ENCODE assay signal across 16 mouse cellular contexts in genomic region chr2:170188721-170189120, GRCm38 (mm10).
"Had no signal": no experiment of that assay in that cellular context is flagged by ENCODE, and none has a peak within 500 bp of the region (broad histone marks: within the 10 kb centered on the region; RNA-seq: fewer than 3 reads in every experiment).

No protein-coding gene starts in this region.

- H3K36me3 ChIP-seq: limb, embryonic 12.5 days; limb, embryonic 15.5 days; midbrain, embryonic 10.5 days; midbrain, embryonic 13.5 days; neural tube, embryonic 13.5 days had no signal

- H3K9me3 ChIP-seq: limb, embryonic 12.5 days; limb, embryonic 15.5 days; midbrain, embryonic 10.5 days; midbrain, embryonic 13.5 days; neural tube, embryonic 13.5 days had no signal

- H3K4me3 ChIP-seq: limb, embryonic 12.5 days; limb, embryonic 15.5 days; midbrain, embryonic 10.5 days; midbrain, embryonic 13.5 days; myocyte; neural tube, embryonic 13.5 days had no signal

- H3K9ac ChIP-seq: limb, embryonic 12.5 days; limb, embryonic 15.5 days; liver, embryonic 14.5 days; liver, postnatal 0 days; lung, embryonic 14.5 days; midbrain, embryonic 13.5 days; neural tube, embryonic 13.5 days had no signal

- ATAC-seq: liver, postnatal 0 days; lung, postnatal 0 days; midbrain, embryonic 13.5 days; midbrain, embryonic 16.5 days had no signal

- DNase-seq: left cerebral cortex, postnatal 4 days; liver, postnatal 0 days; lung, embryonic 14.5 days; thymus, adult 18-20 months; thymus, postnatal 36 days had no signal

- H3K27ac ChIP-seq: limb, embryonic 12.5 days; limb, embryonic 15.5 days; liver, embryonic 14.5 days; macrophage; midbrain, embryonic 10.5 days; midbrain, embryonic 13.5 days; neural tube, embryonic 13.5 days had no signal

- H3K27me3 ChIP-seq: limb, embryonic 12.5 days; limb, embryonic 15.5 days; midbrain, embryonic 13.5 days; neural tube, embryonic 13.5 days had no signal

- H3K4me2 ChIP-seq: limb, embryonic 12.5 days; limb, embryonic 15.5 days; liver, embryonic 11.5 days; lung, embryonic 14.5 days; midbrain, embryonic 13.5 days; neural tube, embryonic 13.5 days had no signal
